Mouse (Mus musculus): ENCODE data around the gene Kcnh2. TPM values are rescaled to one million over a fixed set of nuclear protein-coding genes. Genes with fewer than 3 reads are reported as not detected.

The Kcnh2 gene
- total RNA-seq, 1 experiment from 2014 or later, result 0.12 TPM

DNA sequence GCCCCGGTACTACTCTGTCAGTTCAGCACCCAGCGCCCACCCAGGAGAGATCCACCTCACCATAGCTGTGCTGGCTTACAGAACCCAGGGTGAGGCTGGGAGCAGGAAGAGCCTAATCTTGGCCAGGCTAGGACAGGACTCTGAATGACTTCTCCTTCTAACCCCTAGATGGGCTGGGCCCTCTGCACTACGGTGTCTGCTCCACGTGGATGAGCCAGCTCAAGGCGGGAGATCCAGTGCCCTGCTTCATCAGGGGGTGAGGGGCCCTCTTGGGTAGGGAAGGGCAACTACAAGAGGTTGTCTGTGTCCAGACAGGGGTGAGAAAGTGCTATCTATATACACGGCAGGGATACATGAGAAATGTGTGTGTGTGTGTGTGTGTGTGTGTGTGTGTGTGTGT, 30.1 kb upstream of the Kcnh2 start:
- ATAC-seq (ENCODE audit: extremely low read depth, insufficient number of reproducible peaks, low FRiP score, poor library complexity, severe bottlenecking), result no peak

DNA sequence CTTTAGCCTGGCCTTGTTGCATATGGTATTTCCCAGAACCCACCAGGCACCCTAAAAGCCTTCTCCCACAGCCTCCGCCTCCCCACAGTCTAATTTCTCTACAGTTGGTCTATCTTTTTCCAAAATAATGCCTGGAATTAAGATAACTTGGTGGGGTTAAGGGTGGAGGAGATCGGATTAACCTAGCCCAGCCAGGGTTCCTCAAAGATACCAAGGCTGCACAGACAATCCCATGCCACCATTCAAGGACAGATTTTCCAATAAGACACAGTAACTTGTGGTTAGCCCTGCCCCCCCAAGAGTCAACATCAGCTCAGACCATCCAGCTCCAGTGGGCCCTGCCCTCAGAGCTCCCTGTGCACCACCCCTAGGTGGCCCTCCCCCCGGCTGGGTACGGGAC, 29.1 kb upstream of the Kcnh2 start:
- no peak for ATAC-seq (ENCODE audit: extremely low read depth, insufficient number of reproducible peaks, low FRiP score, poor library complexity, severe bottlenecking)

DNA sequence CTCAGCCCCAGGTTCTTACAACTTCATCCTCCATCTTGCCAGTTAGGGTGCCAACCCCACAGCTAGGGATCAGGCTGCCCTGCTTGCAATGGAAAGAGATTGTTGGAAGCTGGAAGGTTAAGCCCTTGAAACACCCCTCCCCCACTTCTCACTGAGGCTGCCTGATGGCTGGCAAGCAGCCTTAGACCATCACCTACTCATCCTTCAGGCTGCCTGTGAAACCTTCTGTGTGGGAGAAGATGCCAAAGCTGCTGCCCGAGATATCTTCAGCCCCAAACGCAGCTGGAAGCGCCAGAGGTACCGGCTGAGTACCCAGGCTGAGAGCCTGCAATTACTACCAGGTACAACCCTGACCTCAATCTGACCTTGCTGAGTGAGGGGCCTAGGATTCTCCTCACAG, 28.1 kb upstream of the Kcnh2 start:
- ATAC-seq (ENCODE audit: extremely low read depth, insufficient number of reproducible peaks, low FRiP score, poor library complexity, severe bottlenecking), result no peak

DNA sequence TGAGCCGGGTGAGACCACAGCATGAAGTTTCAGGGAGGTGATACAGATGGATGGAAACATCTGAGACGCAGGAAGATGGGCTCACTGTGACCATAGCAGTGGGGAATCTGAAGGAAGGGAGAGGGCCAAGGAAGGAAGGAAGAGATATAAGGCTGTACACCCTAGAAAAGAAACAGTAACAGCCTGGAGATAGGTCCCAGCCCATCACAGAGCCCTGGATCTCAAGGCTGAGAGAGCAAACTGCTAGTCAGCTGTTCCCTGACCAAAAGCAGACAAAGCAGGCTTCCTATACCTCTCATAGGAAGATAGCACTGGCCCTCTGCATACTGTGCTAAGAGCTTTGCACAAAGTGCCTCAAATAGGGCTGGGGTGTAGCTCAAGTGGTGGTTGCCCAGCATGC, 27.3 kb upstream of the Kcnh2 start:
- ATAC-seq (ENCODE audit: extremely low read depth, insufficient number of reproducible peaks, low FRiP score, poor library complexity, severe bottlenecking), result no peak

DNA sequence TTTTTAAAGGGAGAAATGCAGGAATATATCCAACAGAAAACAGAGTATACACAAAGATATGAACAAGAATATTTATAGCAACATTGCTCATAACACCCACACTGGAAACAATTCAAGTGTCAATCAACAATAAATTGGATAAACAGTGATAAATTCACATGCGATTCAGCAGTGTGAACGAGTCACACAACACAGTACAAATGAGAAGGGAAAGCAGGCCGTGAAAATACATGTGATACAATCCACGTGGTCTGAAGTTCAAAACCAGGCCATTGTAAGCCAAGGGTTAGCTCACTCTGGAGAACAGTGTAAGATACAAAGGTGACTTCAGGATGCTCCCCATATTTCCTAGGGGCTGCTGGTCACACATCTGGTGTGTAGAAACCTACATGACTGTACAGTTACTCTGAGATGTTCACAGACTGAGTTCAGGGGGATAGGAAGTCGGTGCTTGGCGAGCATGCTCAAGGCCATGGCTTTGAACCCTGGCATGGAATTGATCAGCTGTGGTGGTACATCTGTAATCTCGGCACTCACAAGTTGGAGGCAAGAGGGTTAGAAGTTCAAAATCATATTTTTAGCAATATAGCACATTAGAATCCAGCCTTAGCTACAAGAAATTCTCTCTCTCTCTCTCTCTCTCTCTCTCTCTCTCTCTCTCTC, 23.4 kb upstream of the Kcnh2 start:
- ATAC-seq (ENCODE audit: extremely low read depth, insufficient number of reproducible peaks, low FRiP score, poor library complexity, severe bottlenecking), result no peak

DNA sequence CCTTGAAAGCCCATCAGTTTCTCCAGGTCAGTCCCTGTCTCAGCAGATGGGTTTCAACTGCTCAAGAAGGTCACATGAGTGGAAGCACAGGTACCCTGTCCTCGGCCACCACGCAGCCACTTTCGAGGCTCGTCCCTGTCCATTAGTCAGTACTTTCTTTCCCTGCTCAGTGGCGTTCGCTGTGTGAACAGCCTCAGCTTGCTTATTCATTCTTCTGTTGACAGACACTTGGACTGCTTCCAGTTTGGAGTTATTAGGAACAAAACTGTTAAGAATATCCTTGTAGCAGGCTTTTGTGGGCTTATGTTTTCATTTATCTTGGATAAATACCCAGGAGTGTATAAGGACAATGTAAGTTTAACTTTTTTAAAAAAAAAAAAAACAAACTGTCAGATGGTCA, 22.8 kb upstream of the Kcnh2 start:
- ATAC-seq (ENCODE audit: extremely low read depth, insufficient number of reproducible peaks, low FRiP score, poor library complexity, severe bottlenecking), result no peak

DNA sequence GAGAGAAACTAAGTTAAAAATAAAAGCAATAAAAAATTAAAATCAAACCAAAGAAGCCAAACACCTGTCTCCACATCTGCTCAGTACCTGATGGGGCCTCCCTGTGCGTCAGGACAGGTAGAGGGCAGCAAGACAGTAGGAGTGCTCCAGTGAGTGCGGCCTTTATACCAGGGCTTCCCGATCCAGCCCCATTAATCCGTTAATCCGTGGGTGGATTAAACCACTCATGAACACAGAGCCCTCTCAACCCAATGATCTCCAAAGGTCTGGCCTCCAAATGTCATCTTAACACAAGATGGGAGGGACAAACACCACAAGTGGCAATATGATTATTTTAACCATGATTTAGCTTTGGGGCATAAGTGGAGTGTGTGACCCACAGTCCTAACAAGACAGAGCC, 22.4 kb upstream of the Kcnh2 start:
- ATAC-seq (ENCODE audit: extremely low read depth, insufficient number of reproducible peaks, low FRiP score, poor library complexity, severe bottlenecking), result no peak

DNA sequence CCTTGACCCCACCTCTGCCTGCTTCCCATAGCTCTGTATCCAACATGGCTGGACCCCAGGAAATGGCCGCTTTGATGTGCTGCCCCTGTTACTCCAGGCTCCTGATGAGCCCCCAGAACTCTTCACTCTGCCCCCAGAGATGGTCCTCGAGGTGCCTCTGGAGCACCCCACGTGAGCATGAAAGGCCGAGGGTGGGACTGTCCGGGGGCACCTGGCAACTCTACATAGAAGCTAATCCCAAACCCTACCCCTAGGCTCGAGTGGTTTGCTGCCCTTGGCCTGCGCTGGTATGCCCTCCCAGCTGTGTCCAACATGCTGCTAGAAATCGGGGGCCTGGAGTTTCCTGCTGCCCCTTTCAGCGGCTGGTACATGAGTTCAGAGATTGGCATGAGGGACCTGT, 18.4 kb upstream of the Kcnh2 start:
- no peak for ATAC-seq (ENCODE audit: extremely low read depth, insufficient number of reproducible peaks, low FRiP score, poor library complexity, severe bottlenecking)

DNA sequence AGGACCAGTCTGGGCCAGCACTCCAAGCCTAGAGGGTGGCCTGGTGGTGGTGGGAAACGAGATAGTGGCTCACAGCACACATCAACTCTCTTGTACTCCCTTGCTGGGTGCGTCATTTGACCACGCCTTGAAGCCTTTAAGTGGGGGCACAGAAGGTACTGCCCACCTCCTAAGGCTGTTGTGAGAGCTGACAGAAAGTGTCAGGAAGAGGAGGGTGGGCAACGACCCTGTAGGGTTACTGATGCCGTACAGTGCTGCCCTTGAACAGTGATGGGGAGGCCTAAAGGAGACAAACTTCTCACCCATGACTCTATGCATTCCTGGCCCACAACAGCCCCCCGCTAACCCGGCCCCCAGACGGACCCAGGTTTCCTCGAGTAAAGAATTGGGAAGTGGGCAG, 15.0 kb upstream of the Kcnh2 start:
- no peak for ATAC-seq (ENCODE audit: extremely low read depth, insufficient number of reproducible peaks, low FRiP score, poor library complexity, severe bottlenecking)

DNA sequence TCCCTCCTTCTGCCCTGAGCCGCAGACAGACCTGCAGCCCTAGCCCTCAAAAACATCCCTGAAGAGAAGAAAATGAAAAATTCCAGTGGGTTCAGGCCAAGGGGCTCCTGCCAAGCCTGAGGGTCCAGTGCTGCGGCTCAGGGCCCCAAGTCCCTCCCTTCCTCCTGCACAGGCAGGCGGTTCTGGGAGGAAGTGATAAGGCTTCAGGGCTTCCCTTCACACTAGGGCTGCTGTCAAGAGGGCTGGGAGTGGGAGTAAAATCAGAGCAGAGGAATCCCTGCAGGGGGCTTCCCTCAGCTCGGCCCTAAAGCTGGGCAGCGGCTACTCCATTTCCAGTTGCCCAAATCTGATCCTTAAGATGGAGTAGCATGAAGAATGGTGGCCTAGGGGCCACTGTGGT, 14.1 kb upstream of the Kcnh2 start:
- ATAC-seq (ENCODE audit: extremely low read depth, insufficient number of reproducible peaks, low FRiP score, poor library complexity, severe bottlenecking), result no peak

DNA sequence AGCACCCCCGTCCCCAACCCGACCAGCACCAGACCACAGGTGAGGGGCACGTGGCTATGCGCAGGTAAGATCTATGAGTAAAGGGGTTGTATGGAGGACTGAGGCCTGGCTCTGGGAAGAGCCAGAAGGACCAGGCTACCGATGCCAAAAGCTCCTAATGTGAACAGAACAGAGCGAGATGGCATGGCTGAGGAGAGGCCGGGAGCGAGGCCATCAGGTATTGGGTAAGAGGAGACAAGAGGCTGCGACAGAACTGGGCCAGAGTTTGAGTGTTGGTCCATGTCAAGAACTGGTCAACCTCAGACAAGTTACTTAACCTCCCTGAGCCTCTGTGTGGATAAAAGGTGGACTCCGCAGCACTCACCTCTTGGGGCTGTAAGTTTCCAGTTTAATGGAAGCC, 13.6 kb upstream of the Kcnh2 start:
- ATAC-seq (ENCODE audit: extremely low read depth, insufficient number of reproducible peaks, low FRiP score, poor library complexity, severe bottlenecking), result no peak

DNA sequence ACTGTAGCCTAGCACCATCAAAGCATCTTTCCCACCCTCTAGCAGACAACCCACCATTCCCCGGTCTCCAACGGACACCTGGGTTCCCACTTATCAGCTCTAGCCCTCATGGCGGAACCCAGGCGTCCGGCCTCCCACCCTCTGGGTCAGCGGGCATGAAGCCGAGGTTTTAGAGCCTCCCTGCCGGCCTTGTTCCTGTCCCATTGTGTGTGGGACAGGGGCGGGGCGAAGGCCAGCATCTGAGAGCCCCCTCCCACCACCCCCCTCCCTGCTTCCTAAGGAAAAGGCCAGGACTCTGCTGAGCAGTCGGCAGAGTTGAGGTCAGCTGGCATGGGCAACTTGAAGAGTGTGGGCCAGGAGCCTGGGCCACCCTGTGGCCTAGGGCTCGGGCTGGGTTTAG, 13.1 kb upstream of the Kcnh2 start, which contains the start of gene Nos3:
Gene Nos3, plus strand, starts transcription at position 303 of the 400 bp plus-strand sequence.
- no peak for ATAC-seq (ENCODE audit: extremely low read depth, insufficient number of reproducible peaks, low FRiP score, poor library complexity, severe bottlenecking)

DNA sequence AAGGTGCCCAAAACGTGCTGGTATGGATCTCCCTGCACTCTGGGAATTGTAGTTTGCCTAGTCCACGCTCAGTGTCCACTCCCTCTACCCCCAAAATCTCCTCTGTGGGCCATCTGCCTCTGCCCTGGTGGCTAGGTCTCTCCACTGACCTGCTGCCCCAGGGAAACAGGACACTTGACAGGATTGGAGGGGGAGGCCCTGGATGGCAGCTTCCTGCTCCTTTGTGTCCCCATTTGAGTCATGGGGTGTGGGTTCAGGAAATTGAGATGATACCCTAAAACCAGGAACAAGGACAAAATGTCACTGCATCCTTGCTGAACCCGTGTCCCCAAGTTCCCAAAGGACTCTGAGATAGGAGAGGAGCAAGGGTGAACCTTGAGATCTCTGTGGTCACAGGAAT, 12.7 kb upstream of the Kcnh2 start:
- no peak for ATAC-seq (ENCODE audit: extremely low read depth, insufficient number of reproducible peaks, low FRiP score, poor library complexity, severe bottlenecking)

DNA sequence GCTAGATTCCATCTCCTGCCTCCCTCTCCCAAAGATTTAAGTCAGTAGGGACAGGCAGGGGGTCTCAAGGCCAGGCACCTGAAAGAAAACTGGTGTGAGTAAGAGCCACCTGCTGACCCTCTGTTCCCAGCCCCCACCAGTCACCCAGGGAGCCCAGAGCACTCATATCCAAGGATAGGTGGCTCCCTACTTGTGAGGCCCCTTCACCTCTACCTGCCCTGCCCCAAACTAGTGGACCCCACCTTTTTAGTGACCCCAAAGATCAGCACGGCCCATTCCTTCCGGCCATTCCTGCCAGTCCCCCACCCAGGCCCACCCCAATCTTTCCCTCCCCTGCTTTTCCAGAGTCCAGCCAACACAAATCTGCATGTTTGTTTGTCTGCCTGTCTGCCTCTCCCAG, 12.1 kb upstream of the Kcnh2 start:
- ATAC-seq (ENCODE audit: extremely low read depth, insufficient number of reproducible peaks, low FRiP score, poor library complexity, severe bottlenecking), result no peak

DNA sequence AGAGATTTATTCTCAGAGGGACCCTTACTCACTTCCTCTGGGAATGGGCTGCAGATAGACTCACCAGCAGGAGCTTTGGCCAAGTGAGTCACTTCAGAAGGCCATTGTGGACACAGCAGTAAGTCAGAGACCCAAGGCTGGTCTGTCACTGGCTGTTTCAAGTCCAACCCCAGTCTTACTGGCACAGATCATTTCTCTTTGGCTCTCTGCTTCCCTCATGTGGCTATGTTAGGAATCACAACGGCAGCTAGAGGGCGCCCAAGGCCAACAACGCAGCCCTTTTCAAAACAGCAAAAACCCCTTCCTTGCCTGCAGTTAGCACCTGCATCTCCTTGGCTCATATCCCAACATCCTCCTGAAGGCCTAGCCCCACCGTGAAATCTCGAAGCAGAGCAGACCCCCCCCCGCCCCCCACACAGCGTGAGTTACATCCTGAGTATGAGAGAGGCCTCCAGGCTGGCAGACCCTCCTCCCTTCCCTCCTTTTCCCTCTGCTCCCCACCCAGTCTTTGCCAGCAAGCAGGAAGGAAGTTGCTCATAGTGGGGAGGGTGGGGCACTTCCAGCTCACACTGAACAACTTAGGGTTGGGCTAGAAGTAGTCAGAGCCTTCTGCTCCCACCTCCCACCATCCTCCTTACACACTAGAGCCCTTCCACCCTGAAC, 9.5 kb upstream of the Kcnh2 start:
- peak; percentile 65; the same call in 1 of the 2 replicates for ATAC-seq (ENCODE audit: extremely low read depth, insufficient number of reproducible peaks, low FRiP score, poor library complexity, severe bottlenecking)

DNA sequence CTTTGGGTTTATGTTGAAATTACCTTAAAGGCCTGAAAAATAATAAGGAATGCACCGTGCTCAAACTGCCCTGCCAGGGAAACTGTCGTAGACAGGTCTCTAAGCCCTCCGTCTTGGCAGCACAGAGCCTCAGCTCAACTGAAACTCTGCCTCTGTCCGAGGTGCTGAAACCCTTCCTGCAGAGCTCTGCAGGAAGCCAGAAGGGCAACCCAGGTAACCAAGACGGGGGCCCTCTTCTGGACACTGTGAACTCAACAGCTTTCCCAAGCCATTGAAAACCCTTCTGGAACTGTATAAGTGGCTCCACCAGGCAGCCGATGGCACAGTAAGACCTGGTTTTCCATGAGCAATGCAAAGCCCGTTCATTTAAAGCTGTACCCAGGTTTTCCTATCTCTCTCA, 6.1 kb upstream of the Kcnh2 start:
- no peak for ATAC-seq (ENCODE audit: extremely low read depth, insufficient number of reproducible peaks, low FRiP score, poor library complexity, severe bottlenecking)

DNA sequence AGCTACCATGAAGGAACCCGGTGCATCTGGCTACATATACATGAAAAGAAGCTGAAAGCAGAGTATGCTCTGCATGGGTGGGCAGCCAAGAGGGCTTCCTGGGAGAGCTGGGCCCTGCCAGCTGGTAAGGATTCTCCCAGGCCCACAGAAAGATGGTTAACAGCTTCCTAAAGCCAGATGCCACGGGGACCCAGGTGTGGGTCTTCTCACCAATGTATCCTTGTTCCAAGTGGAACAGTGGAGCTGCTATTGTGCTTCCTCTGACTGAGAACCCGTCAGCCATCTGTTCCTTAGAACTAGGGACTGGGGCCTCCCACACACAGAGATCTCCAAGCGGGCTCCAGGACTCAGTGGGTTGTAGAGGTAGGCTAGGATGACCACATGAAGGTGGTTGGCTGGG, 5.4 kb upstream of the Kcnh2 start:
- no peak for ATAC-seq (ENCODE audit: extremely low read depth, insufficient number of reproducible peaks, low FRiP score, poor library complexity, severe bottlenecking)

DNA sequence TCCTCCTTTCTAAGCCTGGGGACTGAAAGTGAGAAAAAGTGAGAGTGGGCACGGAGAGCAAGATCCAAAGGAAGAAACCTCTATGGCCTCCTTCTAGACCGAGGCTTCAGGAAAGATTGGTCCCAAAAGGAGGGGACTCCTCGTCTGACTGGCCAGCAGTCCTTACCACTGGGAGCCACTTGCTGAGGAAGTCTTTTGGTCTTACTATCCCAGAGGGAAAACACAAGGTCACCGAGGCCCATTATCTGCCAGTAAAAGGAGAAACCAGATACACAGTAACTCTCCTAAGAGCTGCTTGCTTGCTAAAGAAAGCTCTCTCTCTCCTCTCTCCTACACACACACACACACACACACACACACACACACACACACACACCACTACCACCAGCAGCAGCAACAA, 1.9 kb upstream of the Kcnh2 start:
- ATAC-seq (ENCODE audit: extremely low read depth, insufficient number of reproducible peaks, low FRiP score, poor library complexity, severe bottlenecking), result no peak

DNA sequence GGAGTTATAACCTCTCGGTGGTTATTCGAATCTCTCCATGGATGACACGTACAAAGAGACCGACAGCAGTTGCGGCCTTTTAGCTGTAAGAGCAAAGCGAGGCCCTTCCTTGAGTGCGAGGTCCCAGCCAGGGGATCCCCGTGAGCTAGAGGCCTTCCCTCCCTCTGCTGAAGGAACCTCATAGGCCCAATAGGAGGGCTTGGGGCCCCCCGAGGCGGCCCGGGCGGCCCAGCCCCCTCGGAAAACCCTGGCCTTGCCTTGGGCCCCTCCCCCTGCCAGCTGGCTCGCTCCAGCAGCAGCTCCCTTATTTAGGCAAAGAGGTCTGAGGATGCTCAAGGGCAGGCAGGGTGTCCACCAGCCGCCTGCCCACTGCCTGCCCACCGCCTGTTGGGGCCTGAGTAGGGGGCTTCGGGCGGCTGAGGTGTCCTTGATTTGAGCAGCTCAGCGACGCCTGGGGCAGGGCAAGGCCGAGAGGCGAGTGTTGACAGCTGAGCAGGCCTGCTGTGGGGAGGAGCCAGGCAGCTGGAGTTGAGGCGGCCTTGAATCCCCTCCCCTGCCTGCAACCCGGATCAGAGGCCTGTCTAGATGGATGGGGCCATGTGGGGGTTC, 951 bp upstream of the Kcnh2 start:
- ATAC-seq (ENCODE audit: extremely low read depth, insufficient number of reproducible peaks, low FRiP score, poor library complexity, severe bottlenecking), result no peak

DNA sequence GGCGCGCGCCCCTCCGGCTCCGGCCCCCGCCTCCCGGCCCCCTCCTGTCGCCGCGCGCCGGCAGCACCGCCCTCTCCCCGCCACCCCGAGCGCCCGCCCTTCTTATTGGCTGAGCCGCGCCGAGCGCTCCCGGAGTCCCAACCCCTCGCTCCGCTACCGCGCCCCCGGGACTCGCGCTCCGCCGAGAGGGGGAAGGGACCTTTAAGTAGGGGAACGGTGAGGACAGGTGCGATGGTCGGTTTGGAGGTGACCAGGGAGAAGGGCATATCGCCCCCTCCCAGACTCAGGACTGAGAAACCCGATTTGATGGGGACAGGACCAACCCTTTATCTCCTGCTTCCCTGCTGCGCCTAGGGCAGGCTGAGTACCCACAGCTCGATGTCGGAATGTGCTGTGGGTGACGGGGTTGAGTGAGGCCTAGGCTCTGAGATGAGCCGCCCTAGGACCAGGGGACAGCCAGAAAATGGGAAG, 332 bp upstream of the Kcnh2 start:
- ATAC-seq (ENCODE audit: extremely low read depth, insufficient number of reproducible peaks, low FRiP score, poor library complexity, severe bottlenecking), result no peak
